ENCODE assay signal across 23 mouse cellular contexts in genomic region chr4:70742002-70742401, GRCm38 (mm10).
A peak's percentile ranks its signal among the peaks of the same experiment; 100 is the strongest.
DNase-seq lines count a peak whose midpoint lies in the region; ATAC-seq lines count a peak whose summit lies in the region.
"Had no signal": no experiment of that assay in that cellular context is flagged by ENCODE, and none has a peak within 500 bp of the region (broad histone marks: within the 10 kb centered on the region; RNA-seq: fewer than 3 reads in every experiment).

No protein-coding gene starts in this region.

- H3K27ac ChIP-seq in hindbrain, embryonic 11.5 days (ENCODE audit: low read depth, low read length): no peak overlapping the region
- H3K27ac ChIP-seq in hindbrain, embryonic 14.5 days: no peak overlapping the region
- H3K27ac ChIP-seq in midbrain, embryonic 11.5 days (ENCODE audit: low read depth, low read length): no peak overlapping the region
- no peak overlapping the region for H3K27ac ChIP-seq in midbrain, embryonic 10.5 days (replicated peaks)
- no peak overlapping the region for H3K27ac ChIP-seq in limb, embryonic 11.5 days (replicated peaks; ENCODE audit: low read depth, low read length)
- H3K27ac ChIP-seq: embryonic facial prominence, embryonic 12.5 days; forebrain, embryonic 12.5 days; heart, embryonic 10.5 days; hindbrain, postnatal 0 days had no signal

- no peak overlapping the region for H3K9ac ChIP-seq in hindbrain, embryonic 11.5 days (ENCODE audit: low read depth, low read length)
- no peak overlapping the region for H3K9ac ChIP-seq in hindbrain, embryonic 14.5 days
- H3K9ac ChIP-seq in midbrain, embryonic 11.5 days (ENCODE audit: low read length): no peak overlapping the region
- no peak overlapping the region for H3K9ac ChIP-seq in limb, embryonic 11.5 days (ENCODE audit: low read length)
- H3K9ac ChIP-seq: embryonic facial prominence, embryonic 12.5 days; forebrain, embryonic 12.5 days; forebrain, postnatal 0 days had no signal

- DNase-seq in embryo, embryonic 10 days (ENCODE audit: low spot score): peak; percentile 12
- DNase-seq in embryo, embryonic 9.5 days (ENCODE audit: extremely low spot score): no peak
- DNase-seq in hindbrain, embryonic 11.5 days (ENCODE audit: low spot score): no peak
- DNase-seq in hindbrain, embryonic 14.5 days (ENCODE audit: low spot score): no peak
- DNase-seq in midbrain, embryonic 11.5 days (ENCODE audit: low spot score, missing footprints): no peak
- DNase-seq in midbrain, embryonic 10.5 days (ENCODE audit: low spot score): no peak
- DNase-seq in limb, embryonic 11.5 days (ENCODE audit: low spot score): peak; percentile 36
- DNase-seq in layer of hippocampus, postnatal 36 days: no peak
- DNase-seq: adrenal gland, adult 8-10 months; adrenal gland, postnatal 36 days; B cell, adult 2 months; cerebellum, adult 2 months; cerebellum, postnatal 10 days; forebrain, postnatal 0 days; gastrocnemius, postnatal 36 days; heart, adult 18-20 months; heart, postnatal 10 days had no signal

- H3K27me3 ChIP-seq in hindbrain, embryonic 11.5 days (ENCODE audit: control insufficient read depth, insufficient read depth, low read length): no peaks in the 10 kb centered on the region
- no peaks in the 10 kb centered on the region for H3K27me3 ChIP-seq in hindbrain, embryonic 14.5 days (ENCODE audit: control insufficient read depth, insufficient read depth, low read length)
- H3K27me3 ChIP-seq in midbrain, embryonic 11.5 days (ENCODE audit: control insufficient read depth, insufficient read depth, low read length): no peaks in the 10 kb centered on the region
- no peaks in the 10 kb centered on the region for H3K27me3 ChIP-seq in midbrain, embryonic 10.5 days (ENCODE audit: low read depth, poor library complexity, severe bottlenecking)
- H3K27me3 ChIP-seq in limb, embryonic 11.5 days (ENCODE audit: control insufficient read depth, insufficient read depth, low read length): no peaks in the 10 kb centered on the region
- H3K27me3 ChIP-seq: embryonic facial prominence, embryonic 12.5 days; forebrain, embryonic 12.5 days had no signal

- no peaks in the 10 kb centered on the region for H3K36me3 ChIP-seq in hindbrain, embryonic 11.5 days (ENCODE audit: control insufficient read depth, insufficient read depth, low read length)
- no peaks in the 10 kb centered on the region for H3K36me3 ChIP-seq in hindbrain, embryonic 14.5 days (replicated peaks; ENCODE audit: control insufficient read depth, insufficient read depth)
- H3K36me3 ChIP-seq in midbrain, embryonic 11.5 days (ENCODE audit: control insufficient read depth, insufficient read depth, low read length): no peaks in the 10 kb centered on the region
- H3K36me3 ChIP-seq in midbrain, embryonic 10.5 days: no peaks in the 10 kb centered on the region
- H3K36me3 ChIP-seq in limb, embryonic 11.5 days (ENCODE audit: control insufficient read depth, insufficient read depth, low read length): no peaks in the 10 kb centered on the region
- H3K36me3 ChIP-seq: embryonic facial prominence, embryonic 12.5 days; forebrain, embryonic 12.5 days; G1E; heart, embryonic 10.5 days had no signal

- peak; percentile 57; the same call in 1 of the 2 replicates for ATAC-seq in hindbrain, embryonic 11.5 days (ENCODE audit: low FRiP score)
- ATAC-seq in hindbrain, embryonic 14.5 days (ENCODE audit: low FRiP score): no peak
- ATAC-seq in midbrain, embryonic 11.5 days (ENCODE audit: low FRiP score): 0 out of 2 replicates have a peak, but pooled peaks have one; percentile 42
- ATAC-seq in limb, embryonic 11.5 days (ENCODE audit: insufficient number of reproducible peaks, low FRiP score, low TSS enrichment, low read depth): no peak
- ATAC-seq: CD4-positive, CD25-positive, alpha-beta regulatory T cell, adult 4 months; forebrain, postnatal 0 days; hindbrain, postnatal 0 days had no signal

- no peak overlapping the region for H3K4me2 ChIP-seq in hindbrain, embryonic 11.5 days (replicated peaks; ENCODE audit: low read depth, low read length)
- H3K4me2 ChIP-seq in hindbrain, embryonic 14.5 days (replicated peaks): no peak overlapping the region
- no peak overlapping the region for H3K4me2 ChIP-seq in midbrain, embryonic 11.5 days
- no peak overlapping the region for H3K4me2 ChIP-seq in limb, embryonic 11.5 days (ENCODE audit: low read depth, severe bottlenecking)
- H3K4me2 ChIP-seq: embryonic facial prominence, embryonic 12.5 days; forebrain, embryonic 12.5 days had no signal

- no peaks in the 10 kb centered on the region for H3K4me1 ChIP-seq in hindbrain, embryonic 11.5 days (replicated peaks; ENCODE audit: control insufficient read depth, insufficient read depth, low read length)
- H3K4me1 ChIP-seq in hindbrain, embryonic 14.5 days (replicated peaks; ENCODE audit: control insufficient read depth, insufficient read depth, low read length): no peaks in the 10 kb centered on the region
- no peaks in the 10 kb centered on the region for H3K4me1 ChIP-seq in midbrain, embryonic 11.5 days (ENCODE audit: control insufficient read depth, insufficient read depth, low read length)
- peaks cover 13% of the 10 kb centered on the region for H3K4me1 ChIP-seq in midbrain, embryonic 10.5 days
- 0 out of 2 replicates have a peak, but pooled peaks cover 4% of the 10 kb centered on the region for H3K4me1 ChIP-seq in limb, embryonic 11.5 days (ENCODE audit: control insufficient read depth, insufficient read depth, low read length)
- H3K4me1 ChIP-seq: embryonic facial prominence, embryonic 12.5 days; forebrain, embryonic 12.5 days; heart, embryonic 10.5 days had no signal

- no peak overlapping the region for H3K4me3 ChIP-seq in hindbrain, embryonic 11.5 days (ENCODE audit: low read depth, low read length)
- no peak overlapping the region for H3K4me3 ChIP-seq in hindbrain, embryonic 14.5 days (replicated peaks; ENCODE audit: low read length)
- no peak overlapping the region for H3K4me3 ChIP-seq in midbrain, embryonic 11.5 days (ENCODE audit: low read depth, low read length)
- H3K4me3 ChIP-seq in midbrain, embryonic 10.5 days: no peak overlapping the region
- H3K4me3 ChIP-seq in limb, embryonic 11.5 days (ENCODE audit: low read depth, low read length): no peak overlapping the region
- H3K4me3 ChIP-seq: embryonic facial prominence, embryonic 12.5 days; forebrain, embryonic 12.5 days; heart, embryonic 10.5 days had no signal

- no peaks in the 10 kb centered on the region for H3K9me3 ChIP-seq in hindbrain, embryonic 11.5 days (ENCODE audit: control insufficient read depth, low read length)
- no peaks in the 10 kb centered on the region for H3K9me3 ChIP-seq in hindbrain, embryonic 14.5 days (ENCODE audit: control insufficient read depth, low read length)
- H3K9me3 ChIP-seq in midbrain, embryonic 11.5 days (ENCODE audit: control insufficient read depth, low read length): no peaks in the 10 kb centered on the region
- H3K9me3 ChIP-seq in midbrain, embryonic 10.5 days (replicated peaks): no peaks in the 10 kb centered on the region
- H3K9me3 ChIP-seq in limb, embryonic 11.5 days (ENCODE audit: control insufficient read depth, low read length): no peaks in the 10 kb centered on the region
- H3K9me3 ChIP-seq: embryonic facial prominence, embryonic 12.5 days; forebrain, embryonic 12.5 days; heart, embryonic 10.5 days had no signal

- WGBS in hindbrain, embryonic 11.5 days: 77% methylated on average over 1 of the region's 1 CpGs
- WGBS in hindbrain, embryonic 14.5 days: 69% methylated on average over 1 of the region's 1 CpGs
- WGBS in midbrain, embryonic 11.5 days: 74% methylated on average over 1 of the region's 1 CpGs
- 83% methylated on average over 1 of the region's 1 CpGs for WGBS in midbrain, embryonic 10.5 days
- whole genome bisulfite sequencing in limb, embryonic 11.5 days: 28% methylated on average over 1 of the region's 1 CpGs

Comparison
In these comparisons a context has a peak if more than half of its experiments do, and no peak if none do; other contexts are left out.
1. DNase-seq: peak in embryo, embryonic 10 days (single experiment) and limb, embryonic 11.5 days (single experiment); none in embryo, embryonic 9.5 days (single experiment), hindbrain, embryonic 11.5 days (single experiment), hindbrain, embryonic 14.5 days (single experiment), midbrain, embryonic 11.5 days (single experiment), midbrain, embryonic 10.5 days (single experiment) and layer of hippocampus, postnatal 36 days (0 of 2).
2. ATAC-seq: peak in hindbrain, embryonic 11.5 days (single experiment) and midbrain, embryonic 11.5 days (single experiment); none in hindbrain, embryonic 14.5 days (single experiment) and limb, embryonic 11.5 days (single experiment).